Mouse (Mus musculus) forebrain, embryonic 14.5 days (tissue): ENCODE results near the gene 3110082I17Rik. TPM values are rescaled to one million over a fixed set of nuclear protein-coding genes. Genes with fewer than 3 reads are reported as not detected.
"Not testable (repeated sequence)": the region's sequence is repeated elsewhere in the genome, so short reads cannot be mapped to it uniquely, and the experiment has no call there.

Experiments used
- ATAC-seq: fragments of 200-750 bp; cut with Nextera tagmentation; 2 replicates; pipeline ENCODE4 v1.8.0; 2017; ENCODE audit warnings: mild to moderate bottlenecking, moderate library complexity
- DNase-seq: peaks from one replicate; pipeline ENCODE4 v3.0.0-alpha.2; 2015; ENCODE audit warnings: low spot score
- H3K27ac ChIP-seq: fragments of 300-500 bp; sonication (generic); 2 replicates; pipeline ENCODE4 v1.5.1; 2014; ENCODE audit warnings: low read depth, mild to moderate bottlenecking, control low read depth, low read length, moderate library complexity
- H3K27me3 ChIP-seq: fragments of 300-500 bp; sonication (generic); replicated peaks from 2 replicates; pipeline ENCODE4 v1.6.1; 2014; ENCODE audit warnings: low read length, control low read depth, mixed read lengths; ENCODE audit not compliant: control insufficient read depth, insufficient read depth
- H3K36me3 ChIP-seq: fragments of 300-500 bp; sonication (generic); 2 replicates; pipeline ENCODE4 v1.6.1; 2014; ENCODE audit warnings: low read length, control low read depth; ENCODE audit not compliant: control insufficient read depth, insufficient read depth
- H3K4me1 ChIP-seq: fragments of 300-500 bp; sonication (generic); 2 replicates; pipeline ENCODE4 v1.6.1; 2014; ENCODE audit warnings: antibody characterized with exemption, low read length, control low read depth; ENCODE audit not compliant: control insufficient read depth, insufficient read depth
- H3K4me2 ChIP-seq: fragments of 300-500 bp; sonication (generic); 2 replicates; pipeline ENCODE4 v1.6.1; 2014; ENCODE audit warnings: mild to moderate bottlenecking, control low read depth, low read length
- H3K4me3 ChIP-seq: fragments of 300-500 bp; sonication (generic); 2 replicates; pipeline ENCODE4 v1.5.1; 2014; ENCODE audit warnings: low read depth, low read length, control low read depth
- H3K9ac ChIP-seq: fragments of 300-500 bp; sonication (generic); 2 replicates; pipeline ENCODE4 v1.6.1; 2014; ENCODE audit warnings: mild to moderate bottlenecking, low read length, control low read depth, moderate library complexity
- H3K9me3 ChIP-seq: fragments of 300-500 bp; sonication (generic); replicated peaks from 2 replicates; pipeline ENCODE4 v1.6.1; 2016; ENCODE audit warnings: low read length, control low read depth, mixed read lengths; ENCODE audit not compliant: control insufficient read depth
- WGBS: fragments of 180-500 bp; shearing (Covaris S2); extraction: QIAGEN DNeasy Blood & Tissue Kit; methylation state at CpG from one replicate; pipeline ENCODE4 v1.1.7; 2014; 5-methylcytosine and 5-hydroxymethylcytosine counted together
- polyA plus RNA-seq: library from polyadenylated mRNA; unstranded; fragments of >200 nt; fragmentation: Nextera tagmentation; extraction: Ambion mirVana; gene quantifications from 2 replicates; pipeline ENCODE4 v1.2.1, GENCODE M21; 2014

3110082I17Rik gene
- polyA plus RNA-seq, 1 experiment from 2014 or later: 14.9 TPM

DNA sequence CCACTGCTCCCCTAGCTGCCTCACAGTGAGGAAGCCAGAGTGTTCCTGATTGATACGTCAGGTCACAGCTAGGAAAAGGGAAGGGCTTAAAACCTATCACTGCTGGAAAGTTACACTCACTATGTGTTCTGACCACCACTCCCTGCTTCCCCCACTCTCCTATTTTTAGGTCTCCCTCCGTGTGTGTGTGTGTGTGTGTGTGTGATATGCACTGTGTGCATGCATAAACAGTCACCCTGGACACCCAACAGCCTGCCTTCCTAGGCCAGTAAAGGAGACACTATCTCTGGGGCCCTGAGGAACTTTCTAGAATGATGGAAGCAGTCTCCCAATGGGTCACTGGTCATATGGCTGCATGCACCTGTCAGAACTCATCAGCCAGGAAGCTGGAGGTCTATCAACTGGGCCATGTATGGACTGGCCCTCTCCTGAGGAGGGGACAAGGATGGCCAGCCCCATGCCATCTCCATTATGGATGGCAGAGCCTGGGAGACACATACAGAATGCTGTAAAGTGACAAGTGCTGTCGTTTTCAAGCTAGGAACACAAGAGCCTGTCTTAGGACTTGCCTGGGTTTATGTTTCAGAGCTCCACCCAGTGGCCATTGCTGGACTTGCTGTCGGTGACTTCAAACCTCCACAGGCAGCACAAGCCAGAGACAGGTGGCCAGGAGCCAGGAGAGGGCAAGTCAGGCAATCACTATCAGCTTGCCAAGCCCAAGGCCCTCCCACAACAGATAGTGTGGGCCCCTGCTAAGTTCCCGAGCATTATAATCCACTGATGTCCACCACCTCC lies 62.2 kb downstream of the 3110082I17Rik start:
- Histone ChIP-seq H3K27me3 (no peaks in the 10 kb centered on the region), H3K9me3 (no peaks in the 10 kb centered on the region), H3K4me3 (no peak overlapping the region), H3K9ac (no peak overlapping the region), H3K27ac (no peak overlapping the region), H3K4me1 (no peaks in the 10 kb centered on the region), H3K36me3 (no peaks in the 10 kb centered on the region), H3K4me2 (no peak overlapping the region)
- DNase-seq (peak; percentile 91), ATAC-seq (peak; percentile 72; the same call in 1 of the 2 replicates)
- 40% methylated on average over 5 of the region's 5 CpGs for WGBS

DNA sequence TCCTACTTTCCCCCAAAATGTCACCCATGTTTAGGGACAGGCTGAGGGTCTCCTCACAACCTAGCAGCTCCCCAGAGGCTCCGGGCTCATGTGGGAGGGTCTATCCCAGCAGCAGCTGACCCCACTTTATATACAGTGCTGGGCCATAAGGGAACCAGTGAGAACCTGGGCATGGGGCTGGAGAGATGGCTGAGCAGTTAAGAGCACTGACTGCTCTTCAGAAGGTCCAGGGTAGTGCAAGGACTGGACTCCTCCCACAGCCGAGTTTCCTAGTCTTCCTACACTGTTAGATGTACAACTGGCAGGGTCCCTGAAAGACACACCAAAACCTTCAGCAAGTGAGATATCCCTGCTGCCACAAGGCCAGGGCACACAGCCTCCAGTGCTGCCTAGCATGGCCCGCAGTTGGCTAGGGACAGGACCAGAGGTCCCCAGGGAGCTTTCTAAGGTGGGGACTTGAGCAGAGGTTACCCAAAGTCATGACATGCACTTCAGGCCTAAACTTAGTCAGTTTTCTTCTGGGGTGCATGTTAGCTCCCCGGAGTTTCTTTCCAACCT lies 62.9 kb downstream of the 3110082I17Rik start:
- ATAC-seq (no peak), DNase-seq (no peak)
- no peaks in the 10 kb centered on the region for H3K9me3 ChIP-seq
- no peak overlapping the region for H3K9ac ChIP-seq
- no peak overlapping the region for H3K4me2 ChIP-seq
- no peaks in the 10 kb centered on the region for H3K4me1 ChIP-seq
- no peak overlapping the region for H3K4me3 ChIP-seq
- no peaks in the 10 kb centered on the region for H3K27me3 ChIP-seq
- WGBS: 96% methylated on average over 4 of the region's 4 CpGs
- no peak overlapping the region for H3K27ac ChIP-seq
- no peaks in the 10 kb centered on the region for H3K36me3 ChIP-seq

DNA sequence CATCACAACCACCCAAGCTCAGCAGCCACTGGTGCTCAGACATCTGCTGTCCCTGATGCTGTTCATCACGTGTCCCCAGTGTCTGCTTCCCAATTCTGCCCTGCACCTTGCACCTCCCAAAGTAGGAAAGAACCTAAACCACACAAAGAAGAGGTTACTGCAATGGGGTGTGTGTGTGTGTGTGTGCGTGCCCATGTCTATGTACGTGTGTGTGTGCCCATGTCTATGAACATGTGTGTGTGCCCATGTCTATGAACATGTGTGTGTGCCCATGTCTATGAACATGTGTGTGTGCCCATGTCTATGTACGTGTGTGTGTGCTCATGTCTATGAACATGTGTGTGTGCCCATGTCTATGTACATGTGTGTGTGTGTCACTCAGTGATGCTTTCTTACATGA lies 64.8 kb downstream of the 3110082I17Rik start:
- 91% methylated on average over 4 of the region's 4 CpGs for WGBS
- DNase-seq (no peak), ATAC-seq (no peak)
- H3K27me3 ChIP-seq: no peaks in the 10 kb centered on the region
- H3K9ac ChIP-seq: no peak overlapping the region
- H3K36me3 ChIP-seq: no peaks in the 10 kb centered on the region
- H3K27ac ChIP-seq: no peak overlapping the region
- no peak overlapping the region for H3K4me3 ChIP-seq
- H3K4me2 ChIP-seq: no peak overlapping the region
- H3K4me1 ChIP-seq: no peaks in the 10 kb centered on the region
- no peaks in the 10 kb centered on the region for H3K9me3 ChIP-seq

DNA sequence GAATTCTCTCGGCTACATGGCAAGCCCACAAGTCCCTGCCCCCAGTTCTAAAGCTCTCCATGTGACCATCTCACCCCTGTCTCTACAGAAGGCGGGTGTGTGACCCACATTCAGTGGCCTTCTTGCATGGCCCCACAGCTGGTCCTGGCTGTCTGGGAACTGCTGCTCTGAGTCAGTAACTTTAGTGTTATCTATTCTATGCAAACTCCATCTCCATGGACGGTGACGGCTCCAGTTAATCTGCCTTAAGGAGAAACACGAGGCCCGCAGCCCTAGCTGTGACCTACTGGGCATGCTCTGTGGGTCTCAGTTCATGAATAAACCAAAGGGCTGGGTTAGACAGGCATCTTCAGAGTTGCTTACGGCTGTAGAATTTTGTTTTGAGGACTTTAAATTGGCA lies 65.9 kb downstream of the 3110082I17Rik start:
- WGBS: 79% methylated on average over 7 of the region's 7 CpGs
- no peaks in the 10 kb centered on the region for H3K4me1 ChIP-seq
- H3K9ac ChIP-seq: no peak overlapping the region
- no peaks in the 10 kb centered on the region for H3K27me3 ChIP-seq
- H3K4me3 ChIP-seq: no peak overlapping the region
- ATAC-seq: no peak
- H3K4me2 ChIP-seq: no peak overlapping the region
- no peak for DNase-seq
- no peaks in the 10 kb centered on the region for H3K36me3 ChIP-seq
- no peak overlapping the region for H3K27ac ChIP-seq
- H3K9me3 ChIP-seq: no peaks in the 10 kb centered on the region

- H3K27ac ChIP-seq: no peak overlapping the region
- no peak overlapping the region for H3K4me3 ChIP-seq
- WGBS: 91% methylated on average over 16 of the region's 16 CpGs
- no peaks in the 10 kb centered on the region for H3K27me3 ChIP-seq
- ATAC-seq (no peak), DNase-seq (no peak)
- H3K9me3 ChIP-seq: no peaks in the 10 kb centered on the region
- no peak overlapping the region for H3K9ac ChIP-seq
- no peaks in the 10 kb centered on the region for H3K36me3 ChIP-seq
- no peak overlapping the region for H3K4me2 ChIP-seq
- no peaks in the 10 kb centered on the region for H3K4me1 ChIP-seq
Measured at GRCm38 (mm10) chr5:139393197-139393588, 67.1 kb downstream of the 3110082I17Rik start.

GRCm38 (mm10) chr5:139392219-139393196 lies 67.8 kb downstream of the 3110082I17Rik start:
- ATAC-seq (no peak), DNase-seq (no peak)
- Histone ChIP-seq H3K9me3 (no peaks in the 10 kb centered on the region), H3K27me3 (no peaks in the 10 kb centered on the region), H3K27ac (no peak overlapping the region), H3K4me1 (no peaks in the 10 kb centered on the region), H3K4me3 (no peak overlapping the region), H3K9ac (no peak overlapping the region), H3K36me3 (no peaks in the 10 kb centered on the region), H3K4me2 (no peak overlapping the region)
- 94% methylated on average over 37 of the region's 37 CpGs for WGBS

DNA sequence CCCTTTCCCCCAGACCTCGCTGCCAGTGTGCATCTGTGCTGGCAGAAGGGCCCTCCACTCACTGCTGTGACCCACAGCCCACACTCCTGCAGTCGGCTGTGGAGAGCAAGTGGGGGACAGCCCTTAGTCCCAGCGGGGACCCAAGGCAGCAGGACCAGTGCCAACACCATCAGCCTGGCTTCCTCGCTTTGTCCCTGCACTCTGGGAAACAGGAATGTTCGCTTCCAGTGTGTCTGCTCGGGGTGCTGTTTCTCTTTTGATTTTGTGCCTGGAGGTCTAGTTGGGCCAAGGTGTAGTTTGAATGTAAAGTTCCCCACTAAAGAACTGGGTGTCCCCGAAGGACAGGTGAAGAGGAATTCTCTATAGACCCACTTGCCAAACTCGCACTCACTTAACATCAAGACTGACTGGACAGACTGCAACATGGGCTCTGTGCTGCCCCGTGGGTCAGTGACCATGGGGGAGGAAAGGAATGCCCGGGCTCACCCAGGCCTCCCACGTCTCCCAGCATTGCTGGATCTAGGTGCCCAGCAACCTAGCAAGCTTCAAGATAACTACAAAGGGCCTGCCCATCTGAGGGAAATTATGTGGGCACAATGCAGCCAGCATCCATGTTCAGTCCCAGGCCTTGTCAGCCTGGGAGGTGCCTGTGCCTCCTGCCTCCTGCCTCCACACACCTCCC lies 68.9 kb downstream of the 3110082I17Rik start:
- no peak overlapping the region for H3K4me3 ChIP-seq
- H3K9me3 ChIP-seq: no peaks in the 10 kb centered on the region
- ATAC-seq: no peak
- WGBS: 77% methylated on average over 11 of the region's 11 CpGs
- DNase-seq: no peak
- no peaks in the 10 kb centered on the region for H3K27me3 ChIP-seq
- H3K36me3 ChIP-seq: no peaks in the 10 kb centered on the region
- no peak overlapping the region for H3K9ac ChIP-seq
- H3K4me2 ChIP-seq: no peak overlapping the region
- H3K27ac ChIP-seq: no peak overlapping the region
- no peaks in the 10 kb centered on the region for H3K4me1 ChIP-seq

DNA sequence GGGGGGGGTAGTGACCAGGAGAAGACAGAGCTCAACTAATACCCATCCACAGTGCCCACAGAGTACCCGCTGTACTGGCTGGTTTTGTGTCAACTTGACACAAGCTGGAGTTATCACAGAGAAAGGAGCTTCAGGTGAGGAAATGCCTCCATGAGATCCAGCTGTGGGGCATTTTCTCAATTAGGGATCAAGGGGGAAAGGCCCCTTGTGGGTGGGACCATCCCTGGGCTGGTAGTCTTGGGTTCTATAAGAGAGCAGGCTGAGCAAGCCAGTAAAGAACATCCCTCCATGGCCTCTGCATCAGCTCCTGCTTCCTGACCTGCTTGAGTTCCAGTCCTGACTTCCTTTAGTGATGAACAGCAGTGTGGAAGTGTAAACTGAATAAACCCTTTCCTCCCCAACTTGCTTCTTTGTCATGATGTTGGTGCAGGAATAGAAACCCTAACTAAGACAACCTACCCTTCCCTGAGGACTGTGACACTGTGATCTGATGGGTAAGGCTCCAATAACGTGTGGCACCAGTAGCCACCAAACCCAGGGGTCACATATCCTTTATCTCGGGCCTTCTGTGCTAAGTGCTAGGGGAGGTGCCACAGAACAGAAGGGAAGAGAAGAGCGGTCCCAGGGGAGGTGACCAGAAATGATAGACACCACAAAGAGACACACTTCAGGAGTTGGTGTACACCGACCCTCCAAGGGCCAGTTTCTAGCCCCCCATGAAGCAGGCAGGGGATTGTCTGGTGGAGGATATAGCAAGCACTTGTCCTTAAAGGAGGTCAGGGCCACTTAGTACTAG lies 69.8 kb downstream of the 3110082I17Rik start:
- not testable (repeated sequence) for H3K27me3 ChIP-seq, H3K27ac ChIP-seq, H3K4me3 ChIP-seq, H3K4me2 ChIP-seq, H3K9me3 ChIP-seq, ATAC-seq, H3K4me1 ChIP-seq, H3K36me3 ChIP-seq, H3K9ac ChIP-seq, DNase-seq
- WGBS: 79% methylated on average over 5 of the region's 5 CpGs
